Mouse (Mus musculus): Measurements from ENCODE around the gene Sh3glb2.

- TF ChIP-seq POLR2A (IDR thresholded peaks at IDR 0.05; ENCODE audit: insufficient read depth, low read length) (no peak), CTCF (IDR thresholded peaks at IDR 0.05; ENCODE audit: low read depth, low read length) (no peak), EP300 (IDR thresholded peaks at IDR 0.05; ENCODE audit: insufficient read depth, low read depth, low read length) (no peak)
These were observed 1.5 kb upstream of the Sh3glb2 start for GRCm38 (mm10) chr2:30360626-30361025.
